Mouse (Mus musculus): ENCODE measurements around the gene Slc13a3. TPM values are rescaled to one million over a fixed set of nuclear protein-coding genes. Genes with fewer than 3 reads are reported as not detected.

Slc13a3 gene
- total RNA-seq, 2 experiments from 2014 or later = 7.2 to 9.3 TPM

GRCm38 (mm10) chr2:165415141-165415721, 57.8 kb downstream of the Slc13a3 start:
- no peak for DNase-seq (ENCODE audit: low spot score in 2 of 2)

- DNase-seq (ENCODE audit: low spot score in 2 of 2) = no peak
These were observed 58.7 kb downstream of the Slc13a3 start for GRCm38 (mm10) chr2:165414321-165414720.

DNA sequence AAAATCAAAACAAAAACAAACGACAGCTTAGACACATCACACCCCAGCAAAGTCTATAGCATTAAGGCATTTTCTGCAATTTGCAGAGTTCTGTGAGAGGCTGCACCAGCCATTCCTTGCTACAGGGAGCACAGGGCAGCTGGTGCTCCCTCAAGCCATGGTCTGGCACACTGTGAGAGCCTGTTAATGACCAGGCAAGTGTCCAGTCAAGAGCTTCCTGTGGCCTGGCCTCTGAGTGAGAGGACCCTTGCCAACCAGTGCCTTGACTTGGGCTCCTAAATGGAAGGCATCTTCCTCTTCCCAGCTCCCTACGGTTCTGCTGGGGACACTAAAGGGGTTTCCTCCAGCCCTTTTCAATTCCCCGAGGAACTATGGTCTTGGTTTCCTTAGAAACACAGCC, 59.1 kb downstream of the Slc13a3 start:
- DNase-seq (ENCODE audit: low spot score in 2 of 2) = no peak

DNA sequence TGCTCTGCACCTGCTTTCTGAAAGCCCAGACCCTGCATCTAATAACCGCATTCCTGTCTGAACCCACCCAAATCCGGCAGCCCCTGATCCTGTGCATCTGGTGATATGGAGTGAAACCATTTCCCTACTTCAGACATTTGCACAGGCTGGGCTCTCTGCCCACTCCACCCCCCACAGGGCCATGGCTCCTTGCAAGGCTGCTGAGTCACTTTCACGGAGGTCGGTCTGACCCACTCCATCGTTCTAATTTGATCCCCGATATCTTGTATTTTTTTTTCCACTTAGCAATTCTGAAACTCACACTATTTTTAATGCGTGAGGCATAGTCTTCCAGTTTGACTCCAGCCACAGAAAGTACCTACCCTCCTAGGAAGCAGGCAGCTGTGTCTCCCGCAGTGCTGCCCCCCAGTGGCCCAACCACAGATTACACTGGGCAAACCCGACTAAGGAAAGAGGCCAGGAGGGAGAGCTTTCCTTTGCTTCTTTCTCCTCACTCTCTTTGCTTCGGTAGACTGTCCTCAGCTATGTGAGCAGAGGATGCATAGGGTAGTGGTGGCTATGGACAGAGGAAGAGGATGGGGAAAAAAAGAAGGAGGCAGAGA, 65.2 kb downstream of the Slc13a3 start:
- peak; percentile 64 to 79 for DNase-seq (ENCODE audit: low spot score in 2 of 2)

GRCm38 (mm10) chr2:165405351-165405750, 67.7 kb downstream of the Slc13a3 start:
- DNase-seq (ENCODE audit: low spot score in 2 of 2) = no peak

DNA sequence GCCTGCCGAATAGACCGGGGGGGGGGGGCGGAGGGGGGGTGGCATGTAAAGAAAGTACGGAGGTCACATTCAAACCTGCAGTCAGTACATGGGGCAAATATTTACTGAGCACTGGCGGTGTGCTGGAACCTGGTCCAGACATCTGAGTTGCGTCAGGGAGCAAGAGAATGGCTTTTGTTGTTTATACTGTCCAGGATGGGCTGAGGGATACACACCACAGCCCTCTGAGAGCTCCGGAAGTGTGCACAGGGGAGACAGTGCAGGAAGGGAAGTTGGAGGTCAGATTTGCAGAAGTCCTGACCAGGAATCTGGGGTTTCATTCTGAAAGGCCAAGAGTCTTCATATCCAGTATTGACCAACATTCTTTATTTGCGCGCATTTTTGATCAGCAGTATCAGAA, 68.1 kb downstream of the Slc13a3 start:
- DNase-seq (ENCODE audit: low spot score in 2 of 2) = no peak

DNA sequence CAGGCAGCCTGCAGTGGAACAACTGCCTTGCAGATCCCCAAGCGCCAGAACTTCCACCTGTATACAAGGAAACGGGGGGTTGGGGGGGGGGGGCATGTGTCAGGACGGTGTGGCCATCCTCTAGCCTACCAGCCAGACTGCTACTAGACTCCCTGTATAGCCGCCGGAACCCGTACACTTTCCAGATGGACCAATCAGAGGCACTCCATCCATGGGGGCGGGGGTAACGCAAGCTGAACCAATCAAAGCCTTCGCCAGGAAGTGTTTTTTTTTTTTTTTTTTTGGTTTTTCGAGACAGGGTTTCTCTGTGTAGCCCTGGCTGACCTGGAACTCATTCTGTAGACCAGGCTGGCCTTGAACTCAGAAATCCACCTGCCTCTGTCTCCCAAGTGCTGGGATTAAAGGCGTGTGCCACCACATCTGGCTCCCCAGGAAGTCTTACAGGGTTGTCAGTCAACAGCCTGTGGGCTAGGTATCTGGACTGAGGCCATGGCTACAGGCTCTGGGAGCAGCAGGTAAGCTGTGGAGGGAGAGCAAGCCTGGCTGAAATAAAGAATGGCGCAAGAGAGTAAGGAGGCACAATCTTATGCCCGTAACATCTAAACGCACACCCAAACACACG, 74.8 kb downstream of the Slc13a3 start:
- no peak for DNase-seq (ENCODE audit: low spot score in 2 of 2)

DNA sequence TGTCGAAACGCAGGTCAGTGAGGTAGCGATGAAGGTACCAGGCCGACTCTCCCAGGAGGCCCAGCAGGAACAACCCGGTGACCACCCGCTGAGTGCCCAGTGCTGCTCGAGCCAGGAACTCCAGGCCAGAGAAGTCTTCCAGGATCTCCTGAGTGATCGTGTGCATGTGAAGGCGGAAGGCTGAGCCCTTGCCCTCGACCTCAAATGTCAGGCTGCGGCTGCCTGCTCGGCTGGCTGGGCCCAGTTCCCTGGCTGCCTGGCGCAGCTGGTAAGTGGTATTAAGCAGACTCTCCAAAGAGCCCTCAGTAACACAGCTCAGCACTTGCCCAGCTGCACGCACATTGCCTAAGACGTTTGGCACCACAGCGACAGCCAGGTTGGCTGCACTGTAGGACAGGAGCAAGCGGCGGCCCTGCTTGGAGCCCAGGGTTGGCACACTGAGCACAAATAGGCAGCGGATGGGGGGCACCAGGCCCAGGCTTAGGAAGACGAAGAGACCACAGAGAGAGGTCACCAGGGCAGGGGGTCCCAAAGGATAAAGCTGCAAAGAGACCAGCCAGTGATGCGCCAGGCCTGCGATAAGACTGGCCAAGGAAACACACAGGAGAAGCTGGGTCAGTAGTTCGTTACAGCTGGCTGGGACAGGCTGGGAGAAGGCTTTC, 75.4 kb downstream of the Slc13a3 start:
- DNase-seq (ENCODE audit: low spot score in 2 of 2) = no peak

DNA sequence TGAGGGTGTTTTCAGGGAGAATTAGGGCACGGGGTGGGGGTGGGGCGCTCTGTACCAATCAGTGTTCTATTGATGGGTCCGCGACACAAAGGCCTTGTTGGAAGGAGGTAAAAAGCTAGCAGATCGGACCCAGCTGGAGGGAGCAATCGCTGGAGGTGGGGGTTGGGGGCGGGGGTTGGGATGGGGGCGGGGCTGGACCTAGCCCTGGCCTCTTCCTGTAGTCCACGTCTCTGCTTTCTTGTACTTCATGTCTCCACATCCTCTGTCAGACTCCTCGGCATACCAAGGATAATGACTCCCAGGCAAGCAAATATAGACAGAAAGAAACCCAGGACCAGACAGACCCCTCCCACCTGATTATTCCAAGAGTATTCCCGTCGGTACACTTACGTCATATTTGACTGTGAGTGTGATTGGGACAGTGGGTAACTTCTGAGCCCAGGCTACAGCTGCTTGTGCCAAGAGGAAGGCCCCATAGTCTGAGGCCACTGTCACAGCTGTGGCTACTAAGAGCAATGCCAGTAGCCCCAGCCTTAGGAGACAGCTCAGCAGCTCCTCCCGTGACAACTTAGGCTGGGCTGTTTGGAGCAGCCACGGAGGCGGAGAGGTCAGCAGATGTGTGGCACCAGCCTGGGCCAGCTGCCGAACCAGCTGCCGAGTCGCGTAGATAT, 76.1 kb downstream of the Slc13a3 start:
- no peak for DNase-seq (ENCODE audit: low spot score in 2 of 2)

- DNase-seq (ENCODE audit: low spot score in 2 of 2) = no peak
These were observed 80.9 kb downstream of the Slc13a3 start for GRCm38 (mm10) chr2:165392156-165392555.

GRCm38 (mm10) chr2:165391561-165391960, 81.5 kb downstream of the Slc13a3 start:
- DNase-seq (ENCODE audit: low spot score in 2 of 2) = peak; percentile 50 to 78

GRCm38 (mm10) chr2:165389299-165389952, 83.6 kb downstream of the Slc13a3 start:
- DNase-seq (ENCODE audit: low spot score in 2 of 2) = no peak

- DNase-seq (ENCODE audit: low spot score in 2 of 2) = peak; percentile 94 to 98
These were observed 85.1 kb downstream of the Slc13a3 start, which contains the start of gene Zfp334 for GRCm38 (mm10) chr2:165387844-165388495. Gene Zfp334, minus strand, starts transcription at chr2:165388259.

GRCm38 (mm10) chr2:165387370-165387769, 85.7 kb downstream of the Slc13a3 start:
- no peak for DNase-seq (ENCODE audit: low spot score in 2 of 2)

DNA sequence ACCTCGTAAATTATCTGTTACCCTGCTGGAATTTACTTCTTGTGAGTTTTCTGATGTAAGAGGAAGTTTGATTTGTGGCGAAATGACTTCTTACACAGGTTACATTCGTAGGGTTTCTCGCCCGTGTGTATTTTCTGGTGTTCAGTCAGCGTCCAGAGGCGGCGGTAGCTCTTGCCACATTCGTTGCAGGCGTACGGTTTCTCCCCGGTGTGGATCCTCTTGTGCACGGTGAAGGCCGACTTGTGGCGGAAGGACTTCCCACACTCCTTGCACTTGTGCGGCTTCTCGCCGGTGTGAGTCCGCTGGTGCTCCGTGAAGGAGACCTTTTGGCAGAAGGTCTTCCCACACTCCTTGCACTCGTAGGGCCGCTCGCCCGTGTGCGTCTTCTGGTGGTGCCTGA, 93.0 kb downstream of the Slc13a3 start:
- no peak for DNase-seq (ENCODE audit: low spot score in 2 of 2)

GRCm38 (mm10) chr2:165376001-165376400, 97.0 kb downstream of the Slc13a3 start:
- DNase-seq (ENCODE audit: low spot score in 2 of 2) = no peak

GRCm38 (mm10) chr2:165375478-165375877, 97.6 kb downstream of the Slc13a3 start:
- DNase-seq (ENCODE audit: low spot score in 2 of 2) = no peak

DNA sequence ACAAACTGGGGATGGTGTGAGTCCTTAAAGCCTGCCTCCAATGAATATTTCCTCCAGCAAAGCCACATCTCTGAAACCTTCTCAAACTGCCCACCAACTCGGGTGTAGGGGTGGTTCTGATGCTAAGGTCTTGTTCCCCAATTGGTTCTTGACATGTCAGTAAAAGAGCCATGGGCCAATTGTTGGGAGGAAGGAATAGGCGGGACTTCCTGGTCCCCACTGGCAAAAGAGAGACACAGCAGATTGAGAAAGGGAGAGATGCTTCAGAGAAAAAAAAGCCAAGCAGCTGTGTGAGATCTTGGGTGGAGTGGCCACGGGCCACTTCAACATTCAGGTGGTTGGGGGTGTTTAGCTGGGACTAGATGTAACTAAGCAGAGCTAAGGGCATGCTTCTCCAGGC, 102.0 kb downstream of the Slc13a3 start:
- peak in 1 of 2 experiments; percentile 33 for DNase-seq (ENCODE audit: low spot score in 2 of 2)

GRCm38 (mm10) chr2:165370348-165370747, 102.7 kb downstream of the Slc13a3 start:
- DNase-seq (ENCODE audit: low spot score in 2 of 2) = no peak

DNA sequence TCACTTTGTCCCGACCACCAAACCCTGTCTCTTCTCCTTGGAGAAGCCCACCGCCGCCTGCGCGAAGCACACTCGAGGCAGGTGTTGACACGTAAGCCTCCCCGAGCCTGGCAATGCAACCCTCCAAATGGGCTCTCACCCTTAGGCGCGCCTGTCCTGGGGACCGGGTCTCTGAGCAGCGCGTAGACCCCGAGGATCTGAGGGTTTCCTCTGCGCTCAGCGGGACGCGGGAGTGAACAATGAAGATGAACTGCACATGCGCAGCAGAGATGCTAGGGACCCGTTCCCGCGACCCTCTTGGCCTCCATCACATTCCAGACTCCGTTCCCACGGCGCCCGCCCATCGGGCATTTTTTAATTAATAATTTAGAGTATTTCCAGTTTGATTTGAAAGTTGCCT, 104.5 kb downstream of the Slc13a3 start, which contains the start of gene Zfp663:
Gene Zfp663 (minus strand): TSS at position 234 of the 400 bp plus-strand sequence.
- DNase-seq (ENCODE audit: low spot score in 2 of 2) = no peak
